Mouse (Mus musculus): Measurements from ENCODE around the gene Tgfb1i1. TPM values are rescaled to one million over a fixed set of nuclear protein-coding genes. Genes with fewer than 3 reads are reported as not detected.

The Tgfb1i1 gene
- polyA plus RNA-seq, 1 experiment from 2014 or later: 153 TPM

- ATAC-seq (ENCODE audit: insufficient number of reproducible peaks, insufficient read depth, low FRiP score, low read depth): no peak
- H3K9ac ChIP-seq (ENCODE audit: low read length): no peak overlapping the region
- peaks cover 0 to 7% of the 10 kb centered on the region in 2 experiments; a peak in 3 of 4 replicates for H3K4me1 ChIP-seq (ENCODE audit: control insufficient read depth in 2 of 2, insufficient read depth in 2 of 2, low read length in 2 of 2)
Observed at GRCm38 (mm10) chr7:128271496-128271895, 24.9 kb downstream of the Tgfb1i1 start.

GRCm38 (mm10) chr7:128276051-128276450 is 29.4 kb downstream of the Tgfb1i1 start:
- 90% methylated on average over 6 of the region's 6 CpGs for WGBS
- no peak overlapping the region for H3K9ac ChIP-seq (ENCODE audit: low read length)
- no peak overlapping the region for H3K4me3 ChIP-seq (ENCODE audit: control insufficient read depth in 1 of 2, insufficient read depth in 1 of 2, low read depth in 1 of 2, low read length in 2 of 2)
- no peak overlapping the region for H3K27ac ChIP-seq (replicated peaks in 1 of 2; ENCODE audit: control insufficient read depth in 1 of 2, insufficient read depth in 1 of 2, low read depth in 2 of 2, low read length in 2 of 2)
- no peaks in the 10 kb centered on the region for H3K27me3 ChIP-seq (ENCODE audit: control insufficient read depth, insufficient read depth, low read length)
- peaks cover 82% of the 10 kb centered on the region for H3K36me3 ChIP-seq (ENCODE audit: control insufficient read depth, insufficient read depth, low read length)
- no peaks in the 10 kb centered on the region for H3K4me1 ChIP-seq (ENCODE audit: control insufficient read depth in 2 of 2, insufficient read depth in 2 of 2, low read length in 2 of 2)
- ATAC-seq (ENCODE audit: insufficient number of reproducible peaks, insufficient read depth, low FRiP score, low read depth): no peak
- H3K4me2 ChIP-seq (ENCODE audit: low read length): no peak overlapping the region
- H3K9me3 ChIP-seq (ENCODE audit: control insufficient read depth, low read length): no peaks in the 10 kb centered on the region

More at GRCm38 (mm10) chr7:128271496-128271895, 24.9 kb downstream of the Tgfb1i1 start:
- Histone ChIP-seq H3K27ac (replicated peaks in 1 of 2; ENCODE audit: control insufficient read depth in 1 of 2, insufficient read depth in 1 of 2, low read depth in 2 of 2, low read length in 2 of 2) (no peak overlapping the region), H3K36me3 (ENCODE audit: control insufficient read depth, insufficient read depth, low read length) (peaks cover 51% of the 10 kb centered on the region), H3K4me3 (ENCODE audit: control insufficient read depth in 1 of 2, insufficient read depth in 1 of 2, low read depth in 1 of 2, low read length in 2 of 2) (no peak overlapping the region), H3K9me3 (ENCODE audit: control insufficient read depth, low read length) (no peaks in the 10 kb centered on the region), H3K4me2 (ENCODE audit: low read length) (no peak overlapping the region), H3K27me3 (ENCODE audit: control insufficient read depth, insufficient read depth, low read length) (no peaks in the 10 kb centered on the region)
- WGBS: 93% methylated on average over 9 of the region's 9 CpGs

- ATAC-seq (ENCODE audit: insufficient number of reproducible peaks, insufficient read depth, low FRiP score, low read depth): no peak
- 92% methylated on average over 4 of the region's 4 CpGs for WGBS
- Histone ChIP-seq H3K4me3 (ENCODE audit: control insufficient read depth in 1 of 2, insufficient read depth in 1 of 2, low read depth in 1 of 2, low read length in 2 of 2) (no peak overlapping the region), H3K36me3 (ENCODE audit: control insufficient read depth, insufficient read depth, low read length) (peaks cover 49% of the 10 kb centered on the region), H3K9me3 (ENCODE audit: control insufficient read depth, low read length) (no peaks in the 10 kb centered on the region), H3K4me1 (ENCODE audit: control insufficient read depth in 2 of 2, insufficient read depth in 2 of 2, low read length in 2 of 2) (peaks cover 0 to 7% of the 10 kb centered on the region in 2 experiments; a peak in 3 of 4 replicates), H3K27me3 (ENCODE audit: control insufficient read depth, insufficient read depth, low read length) (no peaks in the 10 kb centered on the region), H3K9ac (ENCODE audit: low read length) (no peak overlapping the region), H3K27ac (replicated peaks in 1 of 2; ENCODE audit: control insufficient read depth in 1 of 2, insufficient read depth in 1 of 2, low read depth in 2 of 2, low read length in 2 of 2) (no peak overlapping the region), H3K4me2 (ENCODE audit: low read length) (no peak overlapping the region)
Observed at GRCm38 (mm10) chr7:128279750-128280149, 33.1 kb downstream of the Tgfb1i1 start.

- Histone ChIP-seq H3K36me3 (ENCODE audit: control insufficient read depth, insufficient read depth, low read length) (peaks cover 34% of the 10 kb centered on the region), H3K4me2 (ENCODE audit: low read length) (no peak overlapping the region)
- ATAC-seq (ENCODE audit: insufficient number of reproducible peaks, insufficient read depth, low FRiP score, low read depth): no peak
Observed at GRCm38 (mm10) chr7:128281765-128282164, 35.2 kb downstream of the Tgfb1i1 start.

GRCm38 (mm10) chr7:128282532-128283244 is 36.1 kb downstream of the Tgfb1i1 start:
- ATAC-seq (ENCODE audit: insufficient number of reproducible peaks, insufficient read depth, low FRiP score, low read depth): no peak
- H3K36me3 ChIP-seq (ENCODE audit: control insufficient read depth, insufficient read depth, low read length): peaks cover 34% of the 10 kb centered on the region
- 31% methylated on average over 7 of the region's 7 CpGs for WGBS

More at GRCm38 (mm10) chr7:128281765-128282164, 35.2 kb downstream of the Tgfb1i1 start:
- H3K27ac ChIP-seq (replicated peaks in 1 of 2; ENCODE audit: control insufficient read depth in 1 of 2, insufficient read depth in 1 of 2, low read depth in 2 of 2, low read length in 2 of 2): no peak overlapping the region
- no peak overlapping the region for H3K4me3 ChIP-seq (ENCODE audit: control insufficient read depth in 1 of 2, insufficient read depth in 1 of 2, low read depth in 1 of 2, low read length in 2 of 2)
- no peak overlapping the region for H3K9ac ChIP-seq (ENCODE audit: low read length)
- H3K4me1 ChIP-seq (ENCODE audit: control insufficient read depth in 2 of 2, insufficient read depth in 2 of 2, low read length in 2 of 2): peaks cover 0 to 7% of the 10 kb centered on the region in 2 experiments; a peak in 3 of 4 replicates
- 82% methylated on average over 11 of the region's 11 CpGs for WGBS
- no peaks in the 10 kb centered on the region for H3K27me3 ChIP-seq (ENCODE audit: control insufficient read depth, insufficient read depth, low read length)
- H3K9me3 ChIP-seq (ENCODE audit: control insufficient read depth, low read length): no peaks in the 10 kb centered on the region

GRCm38 (mm10) chr7:128284047-128284446 is 37.4 kb downstream of the Tgfb1i1 start:
- no peaks in the 10 kb centered on the region for H3K9me3 ChIP-seq (ENCODE audit: control insufficient read depth, low read length)
- 65% methylated on average over 5 of the region's 5 CpGs for WGBS
- no peaks in the 10 kb centered on the region for H3K27me3 ChIP-seq (ENCODE audit: control insufficient read depth, insufficient read depth, low read length)
- no peak for ATAC-seq (ENCODE audit: insufficient number of reproducible peaks, insufficient read depth, low FRiP score, low read depth)
- peaks cover 36% of the 10 kb centered on the region for H3K36me3 ChIP-seq (ENCODE audit: control insufficient read depth, insufficient read depth, low read length)
- no peak overlapping the region for H3K4me2 ChIP-seq (ENCODE audit: low read length)
- H3K27ac ChIP-seq (replicated peaks in 1 of 2; ENCODE audit: control insufficient read depth in 1 of 2, insufficient read depth in 1 of 2, low read depth in 2 of 2, low read length in 2 of 2): no peak overlapping the region
- H3K4me3 ChIP-seq (ENCODE audit: control insufficient read depth in 1 of 2, insufficient read depth in 1 of 2, low read depth in 1 of 2, low read length in 2 of 2): no peak overlapping the region
- H3K9ac ChIP-seq (ENCODE audit: low read length): no peak overlapping the region
- peaks cover 4 to 17% of the 10 kb centered on the region in 2 experiments for H3K4me1 ChIP-seq (ENCODE audit: control insufficient read depth in 2 of 2, insufficient read depth in 2 of 2, low read length in 2 of 2)

More at GRCm38 (mm10) chr7:128282532-128283244, 36.1 kb downstream of the Tgfb1i1 start:
- H3K9ac ChIP-seq (ENCODE audit: low read length): no peak overlapping the region
- H3K9me3 ChIP-seq (ENCODE audit: control insufficient read depth, low read length): no peaks in the 10 kb centered on the region
- H3K4me1 ChIP-seq (ENCODE audit: control insufficient read depth in 2 of 2, insufficient read depth in 2 of 2, low read length in 2 of 2): peaks cover 0 to 7% of the 10 kb centered on the region in 2 experiments; a peak in 3 of 4 replicates
- no peak overlapping the region for H3K4me2 ChIP-seq (ENCODE audit: low read length)
- no peak overlapping the region for H3K4me3 ChIP-seq (ENCODE audit: control insufficient read depth in 1 of 2, insufficient read depth in 1 of 2, low read depth in 1 of 2, low read length in 2 of 2)
- no peaks in the 10 kb centered on the region for H3K27me3 ChIP-seq (ENCODE audit: control insufficient read depth, insufficient read depth, low read length)
- no peak overlapping the region; a peak in 1 of 4 replicates for H3K27ac ChIP-seq (replicated peaks in 1 of 2; ENCODE audit: control insufficient read depth in 1 of 2, insufficient read depth in 1 of 2, low read depth in 2 of 2, low read length in 2 of 2)

- Histone ChIP-seq H3K9me3 (ENCODE audit: control insufficient read depth, low read length) (no peaks in the 10 kb centered on the region), H3K4me1 (ENCODE audit: control insufficient read depth in 2 of 2, insufficient read depth in 2 of 2, low read length in 2 of 2) (peaks cover 9 to 23% of the 10 kb centered on the region in 2 experiments), H3K27ac (replicated peaks in 1 of 2; ENCODE audit: control insufficient read depth in 1 of 2, insufficient read depth in 1 of 2, low read depth in 2 of 2, low read length in 2 of 2) (no peak overlapping the region), H3K27me3 (ENCODE audit: control insufficient read depth, insufficient read depth, low read length) (no peaks in the 10 kb centered on the region), H3K36me3 (ENCODE audit: control insufficient read depth, insufficient read depth, low read length) (peaks cover 30% of the 10 kb centered on the region), H3K4me3 (ENCODE audit: control insufficient read depth in 1 of 2, insufficient read depth in 1 of 2, low read depth in 1 of 2, low read length in 2 of 2) (no peak overlapping the region), H3K4me2 (ENCODE audit: low read length) (no peak overlapping the region), H3K9ac (ENCODE audit: low read length) (no peak overlapping the region)
- WGBS: 87% methylated on average over 8 of the region's 8 CpGs
- ATAC-seq (ENCODE audit: insufficient number of reproducible peaks, insufficient read depth, low FRiP score, low read depth): no peak
Observed at GRCm38 (mm10) chr7:128285060-128285459, 38.4 kb downstream of the Tgfb1i1 start.

All from heart, embryonic 14.5 days (tissue).